Mouse (Mus musculus) neural tube, embryonic 10.5 days (tissue): ENCODE results near the gene Zfp800.

Experiments
- DNase-seq: peaks from one replicate; pipeline ENCODE4 v3.0.0-alpha.2; 2017; ENCODE audit warnings: low spot score; ENCODE audit errors: extremely low spot score

Gene Zfp800

DNA sequence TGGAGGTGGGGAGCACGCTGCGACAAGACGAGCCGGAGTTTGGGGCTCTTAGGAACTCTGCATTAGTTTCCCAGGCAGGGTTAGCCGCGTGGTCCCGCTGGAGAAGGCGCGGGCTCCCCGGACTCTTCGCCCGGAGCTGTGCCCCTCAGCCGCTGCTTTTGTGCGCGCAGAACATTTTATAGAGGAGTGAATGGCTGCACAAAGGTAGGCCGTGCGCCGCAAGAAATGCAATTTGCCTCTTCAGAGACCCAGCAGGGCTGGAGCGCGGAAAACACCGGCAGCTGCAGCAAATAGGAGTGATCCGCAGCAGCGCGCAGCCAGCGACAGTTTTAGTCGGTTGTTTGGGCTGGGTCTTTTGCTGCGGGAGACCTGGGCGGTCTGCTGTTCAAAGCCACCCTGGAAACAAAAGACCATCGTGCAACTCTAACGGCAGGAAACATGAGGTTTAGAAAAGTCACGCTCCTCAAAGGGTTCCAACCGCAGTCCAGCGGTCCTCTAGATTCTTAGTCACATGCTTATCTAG, at the start of gene Zfp800:
Zfp800 (minus strand) TSS at position 325 of the 523 bp plus-strand sequence.
- peak; percentile 74 for DNase-seq

DNA sequence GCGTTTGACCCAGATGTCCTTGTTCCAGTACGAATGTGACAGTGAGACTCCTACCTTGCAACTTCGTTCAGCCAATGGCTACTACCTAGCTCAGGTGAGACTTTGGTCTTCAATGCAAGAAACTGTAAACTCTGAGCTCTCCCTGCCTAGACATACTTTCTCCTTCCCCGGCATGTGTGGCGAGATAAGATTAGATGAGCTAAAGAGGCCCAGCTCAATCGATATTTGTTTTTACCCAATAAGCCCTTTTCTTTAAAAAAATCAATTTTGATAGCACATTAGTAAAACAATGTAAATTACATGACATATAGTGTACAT, 33.7 kb upstream of the Zfp800 start:
- no peak for DNase-seq

DNA sequence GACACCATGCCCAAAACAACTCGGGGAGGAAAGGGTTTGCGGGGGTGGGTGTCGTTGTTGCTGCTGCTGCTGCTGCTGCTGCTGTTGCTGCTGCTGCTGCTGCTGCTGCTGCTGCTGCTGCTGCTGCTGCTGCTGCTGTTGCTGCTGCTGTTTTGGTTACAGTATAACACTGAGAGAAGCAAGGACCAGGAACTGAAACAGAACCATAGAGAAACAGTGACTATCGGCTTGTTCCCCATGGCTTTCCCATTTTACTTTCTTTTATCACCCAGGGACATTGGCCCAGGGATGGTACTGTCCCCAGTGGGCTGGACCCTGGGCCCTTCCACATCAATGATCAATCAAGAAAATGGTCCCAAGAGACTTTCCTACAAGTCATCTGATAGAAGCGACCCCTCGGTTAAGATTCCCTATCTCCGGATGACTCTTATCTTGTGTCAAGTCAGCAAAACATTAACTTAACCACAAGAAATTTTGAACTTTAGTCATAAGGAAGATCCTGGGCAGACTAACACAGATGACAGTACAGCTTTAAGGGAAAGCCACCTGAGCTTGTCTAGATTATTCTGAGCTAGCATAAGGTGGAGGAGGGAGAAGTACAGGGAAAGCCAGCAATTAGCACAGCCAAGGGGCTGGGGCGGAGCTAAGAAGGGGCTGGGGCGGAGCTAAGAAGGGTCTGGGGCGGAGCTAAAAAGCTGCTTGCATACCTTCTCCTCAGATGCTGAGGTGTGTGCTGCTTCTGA, 33.2 kb upstream of the Zfp800 start:
- no peak for DNase-seq

DNA sequence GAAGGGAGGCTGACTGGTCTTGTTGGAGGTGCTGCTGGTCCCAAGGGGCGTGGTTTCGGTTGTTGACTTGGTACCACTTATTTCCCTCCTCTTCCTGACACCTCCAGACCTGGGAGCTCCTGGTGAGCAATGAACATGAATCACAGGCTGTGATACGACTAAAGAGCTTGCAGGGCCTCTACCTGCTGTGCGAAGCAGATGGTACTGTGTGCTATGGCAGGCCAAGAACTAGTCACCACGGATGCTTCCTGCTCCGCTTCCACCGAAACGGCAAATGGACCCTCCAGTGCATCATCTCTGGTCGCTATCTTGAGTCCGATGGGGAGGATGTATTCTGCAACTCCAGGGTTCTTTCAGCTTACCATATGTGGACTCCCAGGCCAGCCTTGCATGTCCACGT, 32.1 kb upstream of the Zfp800 start:
- DNase-seq, result no peak

DNA sequence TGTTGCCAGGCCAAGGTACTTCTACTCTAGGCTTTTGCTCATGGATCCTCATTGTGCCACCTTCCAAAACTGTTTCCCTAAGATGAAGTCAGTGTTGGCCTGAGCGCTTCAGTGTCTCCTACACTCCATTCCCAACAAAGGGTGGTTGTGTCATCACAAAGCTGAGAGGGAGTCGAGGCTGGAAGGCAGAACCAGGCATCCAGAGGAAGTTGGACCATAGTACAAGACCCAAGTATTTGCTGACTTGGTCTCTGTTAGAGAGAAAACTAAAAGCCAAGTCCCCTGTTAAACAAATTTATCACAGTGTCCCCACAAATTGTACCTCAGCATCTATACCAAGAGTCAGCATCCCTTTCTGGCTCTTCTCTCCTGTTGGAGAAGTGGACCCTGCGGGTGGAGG, 30.5 kb upstream of the Zfp800 start, which contains the start of gene Gcc1:
Gcc1 (minus strand) TSS at position 101 of the 400 bp plus-strand sequence.
- DNase-seq, result no peak

DNA sequence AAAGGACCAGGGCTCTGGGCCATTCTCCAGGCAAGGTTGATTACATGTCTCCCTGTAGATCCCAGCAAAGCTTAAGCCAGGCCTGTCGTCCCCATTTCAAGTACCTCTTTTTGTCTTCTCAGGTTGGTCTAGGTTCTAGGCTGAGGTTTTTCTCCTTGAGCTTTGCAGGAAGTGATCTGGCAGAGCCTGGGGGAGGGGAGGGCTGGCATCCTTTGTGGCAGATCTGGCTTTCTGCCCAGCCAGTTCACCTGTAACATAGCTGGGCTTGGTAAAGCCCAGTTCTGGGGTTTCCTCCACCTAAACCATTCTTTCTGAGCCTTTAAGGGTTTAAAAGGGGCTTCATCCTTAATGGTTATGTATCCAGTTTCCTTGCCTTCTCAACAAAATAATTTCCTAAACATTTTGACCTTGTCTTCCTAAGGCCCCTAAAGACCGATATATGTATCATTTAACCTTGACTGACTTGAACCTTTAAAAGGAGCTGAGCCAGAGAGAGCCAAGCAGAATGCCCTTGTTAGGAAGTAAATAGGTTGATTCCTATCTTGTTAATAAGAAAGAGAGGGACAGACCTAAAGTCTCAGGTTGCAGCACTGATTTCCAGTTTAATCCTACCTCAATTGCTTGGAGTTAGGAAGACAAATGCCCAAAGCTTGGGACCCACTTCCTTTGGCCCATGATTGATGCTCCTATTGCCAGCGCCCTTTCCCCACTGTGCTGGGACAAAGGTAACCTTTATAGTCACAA, 29.5 kb upstream of the Zfp800 start, which contains the start of gene Fscn3:
Fscn3 (plus strand) TSS at position 694 of the 744 bp plus-strand sequence.
- DNase-seq, result no peak

DNA sequence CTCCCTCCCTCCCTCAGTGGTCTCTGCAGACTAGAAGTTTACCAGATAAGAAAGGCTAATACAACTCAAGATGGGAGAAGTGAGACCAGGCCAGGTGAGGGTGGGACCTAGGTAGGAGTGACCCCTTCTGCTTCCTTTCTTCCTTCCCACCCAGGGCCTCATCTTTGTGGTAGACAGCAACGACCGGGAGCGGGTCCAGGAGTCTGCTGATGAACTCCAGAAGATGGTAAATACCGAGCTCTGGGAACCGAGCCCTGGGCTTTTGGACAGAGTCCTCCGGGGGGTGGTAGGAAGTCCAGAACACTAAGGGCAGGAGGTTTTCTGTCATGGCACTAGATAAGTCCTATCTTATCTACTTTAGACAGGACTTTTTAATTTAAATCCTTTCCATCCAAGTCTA, 27.2 kb upstream of the Zfp800 start:
- DNase-seq, result no peak

DNA sequence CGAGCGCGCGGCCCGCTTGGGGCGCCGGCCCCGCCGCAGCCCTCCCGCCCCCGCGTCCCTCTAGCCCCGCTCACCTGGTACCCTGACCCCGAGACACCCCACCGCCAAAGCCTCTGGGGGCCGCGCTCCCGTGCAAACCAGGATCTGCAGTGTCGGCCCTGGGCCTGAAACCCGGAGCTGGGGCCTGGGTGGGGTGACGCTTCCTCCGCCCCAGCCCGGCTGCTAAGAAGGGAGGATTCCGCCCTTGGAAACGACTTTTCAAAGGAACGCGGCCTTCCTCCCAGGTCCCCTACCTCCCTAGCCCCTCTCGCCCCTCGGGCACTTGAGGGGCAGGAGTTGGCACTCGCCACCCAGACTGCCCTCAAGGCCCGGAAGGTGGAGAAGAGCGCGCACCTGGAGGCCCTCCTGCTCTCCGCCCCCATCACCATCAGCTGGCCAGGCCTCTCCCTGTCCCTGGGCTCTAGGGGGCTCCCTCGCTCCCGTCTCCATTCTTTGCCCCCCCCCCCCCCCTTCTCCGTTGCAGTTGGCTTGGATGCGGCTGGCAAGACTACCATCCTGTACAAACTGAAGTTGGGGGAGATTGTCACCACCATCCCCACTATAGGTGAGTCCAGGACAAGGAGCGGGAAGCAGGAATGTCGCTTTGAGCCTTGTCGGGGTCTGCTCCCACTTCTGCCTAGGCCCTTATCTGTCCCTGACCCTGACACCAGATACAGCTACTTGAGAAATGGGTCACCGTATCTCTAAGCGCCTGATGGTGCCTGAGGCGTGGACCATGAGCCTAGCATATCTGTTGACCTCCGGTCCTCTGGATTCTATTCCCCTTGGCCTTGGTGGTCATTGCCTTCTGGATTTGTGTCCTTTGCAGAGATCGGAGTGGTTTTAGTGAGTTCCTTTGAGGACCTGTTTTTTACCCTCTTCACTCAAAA, 26.2 kb upstream of the Zfp800 start:
- peak; percentile 57 for DNase-seq

DNA sequence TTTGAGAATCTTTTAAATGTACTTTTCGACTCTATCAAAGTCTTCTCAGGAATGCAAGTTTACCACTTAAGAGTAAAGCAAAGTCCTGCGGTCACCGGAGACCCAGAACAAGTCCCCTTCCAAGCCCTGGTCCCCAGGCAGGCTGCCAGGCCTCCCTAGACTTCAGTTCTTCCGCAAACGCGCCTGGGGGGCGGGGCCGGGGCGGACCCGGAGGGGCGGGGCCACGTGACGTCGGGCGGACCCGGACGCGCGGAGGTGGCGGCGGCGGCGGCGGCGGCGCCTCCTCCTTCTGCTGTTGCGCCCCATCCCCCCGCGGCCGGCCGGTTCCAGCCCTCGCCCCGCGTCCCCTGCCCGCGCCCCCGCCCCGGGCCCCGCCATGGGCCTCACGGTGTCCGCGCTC, 25.5 kb upstream of the Zfp800 start, which contains the start of gene Arf5:
Arf5 (plus strand) TSS at position 248 of the 400 bp plus-strand sequence.
- peak; percentile 92 for DNase-seq

DNA sequence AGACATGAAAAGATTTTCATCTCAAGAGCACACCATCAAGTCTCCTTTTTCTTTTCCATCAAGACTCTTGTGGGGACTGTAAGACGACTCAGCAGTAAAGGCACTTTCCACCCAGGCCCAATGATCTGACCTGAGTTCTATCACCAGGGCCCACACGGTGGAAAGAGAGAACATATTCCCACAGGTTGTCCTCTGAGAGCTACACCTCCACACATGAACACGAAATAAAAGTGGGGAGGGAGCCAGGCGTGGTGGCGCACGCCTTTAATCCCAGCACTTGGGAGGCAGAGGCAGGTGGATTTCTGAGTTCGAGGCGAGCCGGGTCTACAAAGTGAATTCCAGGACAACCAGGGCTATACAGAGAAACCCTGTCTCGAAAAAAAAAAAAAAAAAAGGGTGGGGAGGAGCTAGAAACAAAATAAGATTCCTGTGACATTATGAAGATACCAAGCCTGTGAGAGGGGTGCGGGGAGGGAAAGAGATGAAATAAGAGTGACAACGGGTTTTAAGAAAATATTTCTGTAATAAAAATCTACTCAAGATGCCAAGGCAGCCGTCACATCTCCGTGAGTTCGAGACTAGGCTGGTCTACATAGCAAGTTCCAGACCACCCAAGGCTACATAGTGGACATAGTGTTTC, 25.0 kb upstream of the Zfp800 start:
- DNase-seq, result no peak

DNA sequence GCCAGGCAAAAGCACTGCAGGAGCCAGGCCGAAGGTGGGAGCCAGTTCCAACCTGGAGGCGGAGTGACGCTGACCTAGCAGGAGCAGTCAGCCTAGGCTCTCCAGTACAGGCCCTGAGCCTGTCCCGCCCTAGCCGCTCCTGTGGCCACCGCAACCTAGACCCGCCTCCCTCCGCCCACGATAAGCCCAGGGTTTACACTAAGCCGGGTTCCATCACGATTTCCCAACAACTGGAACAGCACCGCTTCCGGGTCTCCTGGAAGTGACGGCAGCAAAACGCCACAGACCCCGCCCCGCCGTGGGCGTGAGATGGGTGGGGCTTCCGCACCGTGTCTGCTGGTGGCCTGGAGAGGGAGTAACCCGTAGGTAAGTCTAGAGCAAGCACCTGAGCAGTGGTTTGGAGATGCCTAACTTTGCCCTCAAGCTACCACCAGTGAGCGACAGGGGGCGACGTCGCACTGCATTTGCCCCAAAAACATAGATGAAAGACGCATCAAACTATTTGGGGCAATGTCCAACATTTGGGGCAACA, 23.7 kb upstream of the Zfp800 start:
- DNase-seq, result peak; percentile 90

DNA sequence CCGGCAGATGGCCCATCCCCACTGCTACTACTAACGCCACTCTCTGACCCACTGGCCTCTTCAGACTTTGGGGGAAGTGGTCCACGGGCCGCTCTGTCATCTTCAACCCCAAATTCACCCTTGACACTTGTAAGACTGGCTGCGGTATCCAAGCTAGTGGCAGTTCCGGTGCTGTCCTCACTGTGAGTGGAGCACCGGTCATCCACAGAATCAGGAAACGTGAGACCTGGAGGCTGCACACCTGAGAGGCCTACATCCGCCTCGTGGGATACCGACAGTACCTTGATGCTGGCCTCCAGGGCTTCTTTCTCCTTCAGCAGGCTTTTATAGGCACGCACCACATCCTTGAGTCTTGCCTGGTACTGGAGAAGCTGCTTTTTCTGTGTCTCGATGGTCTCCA, 23.1 kb upstream of the Zfp800 start:
- DNase-seq, result no peak

DNA sequence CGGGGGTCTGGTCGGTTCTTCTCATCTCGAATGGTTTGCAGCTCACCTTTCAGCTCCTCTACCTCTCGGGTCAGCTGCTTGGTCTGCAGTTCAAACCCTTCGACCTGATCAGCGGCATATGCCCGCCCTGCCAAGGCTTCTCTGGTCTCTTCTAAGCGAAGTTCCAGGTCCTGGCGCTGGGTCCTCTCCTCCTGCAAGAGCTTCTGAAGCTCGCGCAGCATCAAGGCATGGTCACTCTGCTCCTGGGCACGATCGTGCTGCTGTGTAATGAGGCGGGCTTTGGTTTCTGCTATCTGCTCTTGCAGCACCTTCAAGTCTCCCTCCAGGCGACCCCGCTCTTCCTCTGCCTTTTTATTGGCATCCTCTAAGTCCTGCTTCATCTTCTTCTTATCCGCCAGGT, 22.6 kb upstream of the Zfp800 start:
- no peak for DNase-seq

DNA sequence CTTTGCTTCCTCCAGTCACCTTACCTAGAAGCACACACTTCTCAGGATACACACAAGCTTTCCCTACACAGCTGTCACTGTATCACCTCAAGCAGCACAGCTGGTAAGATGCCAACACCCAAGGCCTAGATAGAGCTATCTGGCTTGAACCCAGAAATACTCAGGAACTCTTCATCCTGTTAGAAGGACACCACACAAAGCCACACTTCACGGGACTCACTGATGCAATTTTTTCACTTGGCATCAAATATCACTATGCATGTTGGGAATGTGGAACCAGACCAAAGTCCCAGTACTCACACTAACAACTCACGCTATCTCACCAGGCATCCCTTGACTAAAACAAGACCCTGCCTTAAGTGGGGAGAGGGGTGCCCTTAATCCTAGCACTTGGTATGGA, 21.9 kb upstream of the Zfp800 start:
- DNase-seq, result no peak

DNA sequence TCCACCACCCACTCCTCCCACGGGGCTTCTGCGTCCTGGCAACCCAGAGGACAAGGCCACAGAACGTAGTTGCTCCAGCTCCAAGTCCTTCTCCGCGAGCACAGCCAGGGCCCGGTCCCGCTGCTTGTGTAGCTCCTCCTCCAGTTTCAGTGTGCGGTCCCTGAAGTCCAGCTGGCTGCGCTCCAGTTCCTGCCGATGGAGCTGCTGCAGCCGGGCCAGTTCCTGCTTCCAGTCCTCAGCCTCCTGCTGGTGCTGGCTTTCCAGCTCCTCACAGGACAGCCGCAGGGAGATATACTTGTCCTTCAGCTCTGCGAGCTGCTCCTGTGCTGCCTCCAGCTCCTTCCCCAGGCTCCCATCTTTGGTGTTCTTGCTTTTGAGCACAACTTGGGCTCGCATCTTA, 20.6 kb upstream of the Zfp800 start:
- DNase-seq, result no peak

DNA sequence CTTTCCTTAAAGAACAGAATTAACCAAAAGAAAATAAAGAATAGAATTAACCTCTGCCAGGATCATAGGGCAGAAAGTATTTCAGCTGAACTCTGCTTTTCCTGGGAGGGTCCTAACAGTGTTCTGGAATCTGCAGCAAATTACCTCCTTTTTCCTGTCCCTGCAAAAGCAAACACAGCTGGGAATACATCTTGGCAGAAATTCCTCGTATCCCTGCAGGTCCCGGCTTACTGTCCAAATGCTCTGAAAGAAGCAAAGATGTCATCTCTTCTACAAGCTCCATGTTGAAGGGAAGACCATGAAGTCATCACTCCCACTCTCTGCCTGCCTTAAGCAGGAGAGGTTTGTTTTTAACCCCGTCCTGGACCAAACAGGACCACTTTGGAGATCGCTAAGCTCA, 19.2 kb upstream of the Zfp800 start:
- DNase-seq, result no peak

DNA sequence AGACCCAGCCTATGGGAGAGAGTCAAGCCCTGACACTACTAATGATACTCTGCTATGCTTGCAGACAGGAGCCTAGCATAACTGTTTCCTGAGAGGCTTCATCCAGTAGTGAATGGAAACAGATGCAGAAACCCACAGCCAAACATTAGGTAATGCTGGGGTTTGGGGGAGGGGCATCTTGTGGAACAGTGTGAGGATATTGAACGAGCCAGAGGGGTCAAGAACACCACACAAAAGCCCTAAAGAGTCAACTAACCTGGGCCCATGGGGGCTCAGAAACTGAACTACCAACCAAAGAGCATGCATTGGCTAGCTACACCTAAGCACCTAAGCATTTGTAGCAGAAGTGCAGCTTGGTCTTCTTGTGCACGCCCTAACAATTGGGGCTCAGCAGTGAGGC, 13.4 kb upstream of the Zfp800 start:
- no peak for DNase-seq

DNA sequence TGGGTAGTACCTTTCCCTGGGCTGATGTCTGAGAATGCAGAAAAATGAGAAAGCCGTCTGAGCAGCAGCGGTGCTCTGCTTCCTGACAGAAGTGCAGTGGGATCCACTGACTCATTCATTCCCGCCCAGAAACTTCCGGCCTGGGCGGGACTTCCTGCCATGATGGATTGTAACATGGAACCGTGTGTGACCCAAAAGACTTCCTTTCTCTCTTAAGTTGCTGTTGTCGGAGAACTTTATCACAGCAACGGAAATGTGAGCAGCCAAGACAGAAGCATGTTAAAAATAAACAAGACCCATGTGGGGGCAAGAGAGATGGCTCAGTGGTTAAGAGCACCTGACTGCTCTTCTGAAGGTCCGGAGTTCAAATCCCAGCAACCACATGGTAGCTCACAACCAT, 12.2 kb upstream of the Zfp800 start:
- DNase-seq, result no peak

DNA sequence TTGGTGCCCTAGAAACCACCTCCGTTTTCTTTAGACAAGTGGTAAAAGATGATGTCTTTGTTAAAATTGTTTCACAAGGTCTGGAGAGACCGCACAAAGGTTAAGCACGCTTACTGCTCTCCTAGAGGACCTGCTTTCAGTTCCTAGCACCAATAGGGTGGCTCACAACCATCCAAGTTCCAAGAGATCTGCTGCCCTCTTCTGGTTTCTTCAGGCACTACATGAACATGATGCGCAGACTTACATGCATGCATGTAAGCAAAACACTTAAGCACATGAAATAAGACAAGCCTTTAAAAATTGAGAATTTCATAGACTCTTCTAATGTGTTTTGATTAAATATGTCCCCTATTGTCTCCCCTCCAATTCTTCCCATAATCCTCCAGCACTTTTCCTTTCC, 2.0 kb upstream of the Zfp800 start:
- no peak for DNase-seq

DNA sequence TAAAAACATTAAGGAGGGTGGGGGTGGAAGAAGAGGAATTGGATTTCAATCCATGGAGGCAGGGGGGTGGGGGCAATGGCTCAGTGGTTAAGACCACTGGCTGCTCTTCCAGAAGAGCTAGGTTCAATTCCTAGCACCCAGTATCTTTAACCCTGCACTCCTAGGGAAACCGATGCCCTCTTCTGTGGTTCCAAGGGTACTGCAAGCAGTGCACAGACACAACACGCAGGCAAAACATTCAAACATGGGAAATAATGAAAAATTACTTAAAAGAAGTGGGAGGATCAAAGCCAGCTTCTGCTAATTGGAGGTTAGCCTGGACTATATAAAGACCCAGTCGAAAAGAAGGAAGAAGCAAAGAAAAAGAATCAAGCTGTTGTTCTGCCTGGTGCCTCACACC, 921 bp upstream of the Zfp800 start:
- no peak for DNase-seq
